Mouse (Mus musculus): ENCODE measurements around the gene Gm10944. TPM values are rescaled to one million over a fixed set of nuclear protein-coding genes. Genes with fewer than 3 reads are reported as not detected.

Gene Gm10944
- polyA plus RNA-seq, 1 experiment = not detected

DNA sequence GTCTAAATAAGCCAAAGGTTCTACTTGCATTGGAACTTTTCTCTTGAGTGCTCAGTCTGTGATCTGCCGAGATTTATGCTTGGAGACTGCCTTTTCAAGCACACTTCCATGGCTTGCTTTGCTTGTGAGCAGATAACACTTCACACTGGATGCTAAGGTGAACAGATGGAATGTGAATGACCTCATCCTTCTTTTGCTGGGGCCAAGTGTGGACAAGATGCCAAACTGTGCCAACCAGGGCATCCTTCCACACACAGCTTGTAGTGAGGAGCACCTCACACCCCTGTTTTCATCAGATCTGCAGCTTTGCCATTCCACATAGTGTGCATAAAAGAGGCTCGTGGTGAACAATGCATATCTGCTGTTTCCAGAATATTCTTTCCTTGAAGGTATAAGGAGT lies 29.7 kb downstream of the Gm10944 start:
- peak; percentile 60 for DNase-seq (ENCODE audit: low read depth)
- TF ChIP-seq CTCF (IDR thresholded peaks at IDR 0.05; ENCODE audit: borderline replicate concordance, extremely low read depth, insufficient read depth, insufficient read length) (no peak), POLR2A (IDR thresholded peaks at IDR 0.05; ENCODE audit: borderline replicate concordance, extremely low read depth, insufficient read depth, insufficient read length, poor library complexity, severe bottlenecking) (no peak)

DNA sequence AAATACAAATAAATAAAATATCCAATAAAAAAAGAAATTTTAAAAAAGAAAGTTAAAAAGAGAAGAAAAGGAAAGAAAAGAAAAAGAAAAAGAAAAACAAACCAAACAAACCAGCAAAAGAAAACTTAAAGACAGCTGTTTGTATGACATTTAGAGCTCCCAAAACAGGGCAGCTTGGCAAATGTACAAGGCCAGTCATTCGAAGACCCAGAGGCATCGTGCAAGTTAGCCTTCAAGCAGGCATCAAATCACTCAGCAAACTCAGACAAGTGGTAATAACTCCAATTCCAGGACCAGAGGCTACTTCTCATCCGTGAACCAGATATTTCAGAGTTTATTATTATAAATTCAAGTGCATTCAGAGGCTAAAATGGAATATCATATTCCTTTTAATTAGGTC lies 45.4 kb downstream of the Gm10944 start:
- DNase-seq (ENCODE audit: low read depth) = no peak
- TF ChIP-seq POLR2A (IDR thresholded peaks at IDR 0.05; ENCODE audit: borderline replicate concordance, extremely low read depth, insufficient read depth, insufficient read length, poor library complexity, severe bottlenecking) (no peak), CTCF (IDR thresholded peaks at IDR 0.05; ENCODE audit: borderline replicate concordance, extremely low read depth, insufficient read depth, insufficient read length) (no peak)

Other genes starting within 250 kb of the Gm10944 start
- gene Adgb, start 209.0 kb upstream of the Gm10944 start, polyA plus RNA-seq (2012; rRNA removed) = 0.16 and 0.29 TPM in 2 replicates
- gene Rab32, start 123.1 kb upstream of the Gm10944 start, polyA plus RNA-seq (2012; rRNA removed) = 2.4 and 3.2 TPM in 2 replicates

All from brain, embryonic 14.5 days (tissue).